Mouse (Mus musculus) 3T3-L1 (cell line): ENCODE results near the gene Cab39l.

Experiments
- DNase-seq: peaks from one replicate; pipeline ENCODE4 v3.0.0-alpha.2; 2015; ENCODE audit warnings: low read depth, low spot score

The Cab39l gene

GRCm38 (mm10) chr14:59504831-59505230, 64.1 kb downstream of the Cab39l start:
- no peak for DNase-seq

DNA sequence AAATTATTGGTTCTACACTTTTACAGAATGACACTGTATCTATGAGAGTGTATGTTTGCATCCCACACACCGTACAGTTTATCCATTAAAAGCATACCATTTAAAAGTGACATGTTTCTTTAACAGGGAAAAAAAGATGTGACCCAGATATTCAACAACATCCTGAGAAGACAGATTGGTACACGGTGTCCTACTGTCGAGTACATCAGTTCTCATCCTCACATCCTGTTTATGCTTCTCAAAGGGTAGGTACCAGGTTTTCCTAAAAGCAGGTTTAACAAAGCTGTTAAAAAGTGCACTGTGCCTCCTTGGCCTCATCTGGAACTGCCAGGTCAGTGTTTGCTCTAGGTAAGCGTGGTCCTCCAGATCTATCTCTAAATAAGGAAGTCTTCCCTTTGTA, 65.4 kb downstream of the Cab39l start:
- DNase-seq, result no peak

GRCm38 (mm10) chr14:59513922-59514444, 73.2 kb downstream of the Cab39l start:
- DNase-seq, result peak; percentile 5

GRCm38 (mm10) chr14:59525843-59526242, 85.1 kb downstream of the Cab39l start:
- no peak for DNase-seq

- no peak for DNase-seq
These were observed 90.0 kb downstream of the Cab39l start for GRCm38 (mm10) chr14:59530801-59531200.

DNA sequence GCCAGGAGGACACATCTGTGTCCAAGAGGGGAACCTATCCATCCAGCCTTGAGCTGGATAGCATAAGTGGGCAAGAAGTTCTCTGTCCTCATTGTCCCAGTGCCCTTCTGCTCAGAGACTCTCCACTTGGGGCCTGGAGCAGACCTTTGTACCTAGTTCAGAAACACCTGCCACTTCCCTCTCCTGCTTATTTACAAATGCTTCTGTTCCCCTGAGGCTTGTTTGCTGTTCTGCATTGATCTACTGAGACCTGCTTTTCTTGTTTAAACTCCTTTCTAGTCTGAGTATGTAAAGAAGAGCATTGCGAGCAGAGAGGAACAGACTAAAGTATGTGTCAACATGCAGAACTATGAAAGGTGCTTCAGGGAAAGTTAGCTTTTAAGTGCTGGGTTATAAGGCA, 92.2 kb downstream of the Cab39l start:
- no peak for DNase-seq

DNA sequence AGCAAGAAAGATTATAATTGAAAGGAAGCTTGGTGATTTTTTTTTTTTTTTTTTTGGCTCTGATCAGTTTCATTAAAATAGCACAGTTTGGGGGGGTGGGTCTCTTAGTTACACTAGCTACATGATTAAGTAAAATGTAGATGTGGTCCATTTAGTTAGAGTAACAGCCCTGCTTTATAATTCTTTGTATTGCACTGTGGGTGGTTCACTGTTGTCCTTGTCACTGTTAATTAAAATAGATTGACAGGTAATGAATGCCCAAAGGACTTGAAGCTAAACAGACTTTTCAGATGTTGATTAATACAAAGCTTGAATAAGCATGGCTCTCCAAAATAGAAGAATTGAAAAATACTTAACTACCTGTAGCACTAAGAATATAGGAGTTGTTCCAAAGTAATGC, 93.1 kb downstream of the Cab39l start:
- DNase-seq, result no peak

DNA sequence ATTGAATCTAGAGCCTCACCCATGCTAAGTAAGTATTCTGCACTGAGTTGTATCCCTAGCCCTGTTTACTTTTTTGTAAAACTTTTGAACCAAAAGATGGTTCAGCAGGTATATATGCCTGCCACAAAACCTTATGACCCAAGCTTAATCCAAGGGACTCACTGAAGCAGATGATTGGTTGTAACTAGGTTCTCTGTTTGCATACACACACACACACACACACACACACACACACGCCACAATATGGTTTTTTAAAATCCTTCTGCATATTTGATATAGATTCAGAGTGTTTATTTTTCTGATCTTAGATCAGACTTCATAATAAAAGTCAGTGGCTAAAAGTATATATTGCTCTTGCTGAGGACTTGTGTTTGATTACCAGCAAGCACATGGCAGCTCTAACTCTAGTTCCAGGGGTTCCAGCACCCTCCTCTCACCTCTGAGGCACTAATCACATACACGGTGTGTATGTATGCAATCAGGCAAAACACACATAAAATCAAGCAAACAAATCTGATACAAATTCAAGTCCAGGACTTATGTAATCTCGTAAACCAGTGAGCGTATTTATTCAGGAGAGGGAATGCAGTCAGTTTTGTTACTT, 97.2 kb downstream of the Cab39l start:
- no peak for DNase-seq

GRCm38 (mm10) chr14:59540230-59540629, 99.5 kb downstream of the Cab39l start:
- DNase-seq, result no peak

- no peak for DNase-seq
These were observed 100.0 kb downstream of the Cab39l start for GRCm38 (mm10) chr14:59540761-59541160.

- DNase-seq, result no peak
These were observed 102.5 kb downstream of the Cab39l start for GRCm38 (mm10) chr14:59543158-59543826.

DNA sequence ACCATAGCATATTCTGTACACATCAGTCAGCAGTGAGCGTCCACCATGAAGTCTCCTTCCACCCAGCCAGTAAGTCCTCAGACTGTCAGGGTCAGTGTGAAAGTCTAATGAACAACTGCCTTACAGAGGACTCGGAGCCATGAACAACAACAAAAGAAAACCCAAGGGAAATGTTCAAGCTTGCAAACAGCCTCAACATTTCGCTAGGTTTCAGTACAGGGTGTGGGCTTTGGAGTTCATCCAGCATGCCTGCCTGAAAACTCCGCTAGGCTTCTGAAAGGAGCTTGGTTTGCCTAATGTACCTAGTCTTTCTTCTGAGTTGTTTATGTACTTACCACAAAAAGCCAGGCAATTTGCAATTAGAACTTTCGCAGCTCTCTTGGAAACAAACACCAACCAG, 103.2 kb downstream of the Cab39l start:
- no peak for DNase-seq

- DNase-seq, result no peak
These were observed 105.5 kb downstream of the Cab39l start for GRCm38 (mm10) chr14:59546162-59546880.

DNA sequence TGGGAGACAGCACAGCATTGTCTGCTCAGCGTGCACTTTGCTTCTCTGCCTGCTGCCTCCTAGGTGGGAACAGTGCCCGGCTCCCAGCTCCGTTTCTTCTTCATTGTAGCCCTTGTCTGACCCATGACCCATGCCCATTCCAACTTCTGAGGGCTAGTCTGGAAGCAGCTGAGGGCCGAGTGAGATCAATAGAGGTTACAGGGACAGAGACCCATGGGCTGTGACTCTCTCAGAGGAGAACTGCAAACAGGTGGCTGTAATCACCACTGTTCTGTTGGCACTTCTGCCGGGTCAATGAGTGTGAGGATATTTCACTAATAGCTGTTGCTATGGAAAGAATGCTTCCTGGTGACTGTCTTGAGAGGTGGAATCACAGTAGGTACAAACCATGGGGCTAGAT, 106.8 kb downstream of the Cab39l start:
- no peak for DNase-seq

GRCm38 (mm10) chr14:59548532-59548931, 107.8 kb downstream of the Cab39l start:
- no peak for DNase-seq

DNA sequence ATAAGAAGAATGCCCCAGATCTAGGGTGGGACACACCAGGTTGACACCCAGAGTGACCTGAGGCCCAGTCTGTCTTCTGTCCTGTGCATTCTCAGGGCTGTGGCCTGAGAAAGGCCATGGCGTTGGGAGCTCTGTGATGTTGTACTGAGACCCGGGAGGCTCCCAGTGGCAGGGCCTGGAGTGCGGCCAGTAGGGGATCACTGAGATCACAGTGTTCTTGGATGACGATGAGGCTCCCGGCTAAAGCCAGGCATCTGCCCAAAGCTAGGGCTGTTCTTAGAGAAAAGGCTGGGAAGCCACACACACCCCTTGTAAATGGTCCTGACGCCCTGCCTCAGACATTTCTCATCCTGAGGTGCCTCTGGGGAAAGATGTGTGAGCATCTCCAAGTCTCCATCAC, 108.3 kb downstream of the Cab39l start:
- no peak for DNase-seq

DNA sequence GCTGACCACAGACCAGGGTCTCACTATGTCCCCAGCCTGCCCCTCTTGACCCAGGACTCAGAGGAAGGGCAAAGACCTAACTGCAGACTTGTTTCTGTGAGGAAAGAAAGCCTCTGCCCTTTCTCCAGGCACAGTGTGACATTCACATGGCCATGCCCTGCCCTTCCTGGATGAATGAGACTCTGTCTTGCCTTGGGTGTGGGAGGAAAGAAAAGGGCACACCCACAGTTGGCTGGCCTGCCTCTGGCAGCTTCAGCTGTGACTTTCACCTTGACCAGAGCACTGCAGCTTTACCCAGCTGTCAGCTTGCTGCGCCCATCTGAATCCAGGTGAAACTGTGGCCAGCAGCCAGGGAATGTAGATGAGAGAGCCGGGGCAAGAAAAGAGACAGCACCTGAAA, 110.1 kb downstream of the Cab39l start:
- peak; percentile 23 for DNase-seq

DNA sequence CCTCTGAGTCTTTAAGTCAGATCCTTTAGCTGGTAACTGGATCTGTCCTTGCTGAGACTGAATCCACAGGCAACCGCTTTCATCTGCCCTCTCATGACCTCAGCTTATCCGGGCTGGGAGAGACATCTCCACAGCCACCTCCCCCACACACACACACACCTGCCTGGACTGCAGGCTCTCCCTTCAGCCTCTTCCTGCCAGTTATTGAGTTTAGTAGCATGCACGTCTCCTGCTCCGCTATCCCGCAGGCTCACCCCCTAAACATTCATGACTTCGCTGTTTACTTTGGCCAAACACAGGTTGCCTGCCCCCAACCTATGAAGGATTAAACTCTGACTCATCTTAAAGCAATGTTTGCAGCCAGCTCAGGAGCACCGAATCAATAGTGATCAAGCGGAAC, 111.2 kb downstream of the Cab39l start:
- DNase-seq, result peak; percentile 18

GRCm38 (mm10) chr14:59554025-59554424, 113.3 kb downstream of the Cab39l start:
- peak; percentile 40 for DNase-seq

GRCm38 (mm10) chr14:59555018-59555417, 114.2 kb downstream of the Cab39l start:
- no peak for DNase-seq

GRCm38 (mm10) chr14:59555928-59556531, 115.3 kb downstream of the Cab39l start:
- DNase-seq, result peak; percentile 86

DNA sequence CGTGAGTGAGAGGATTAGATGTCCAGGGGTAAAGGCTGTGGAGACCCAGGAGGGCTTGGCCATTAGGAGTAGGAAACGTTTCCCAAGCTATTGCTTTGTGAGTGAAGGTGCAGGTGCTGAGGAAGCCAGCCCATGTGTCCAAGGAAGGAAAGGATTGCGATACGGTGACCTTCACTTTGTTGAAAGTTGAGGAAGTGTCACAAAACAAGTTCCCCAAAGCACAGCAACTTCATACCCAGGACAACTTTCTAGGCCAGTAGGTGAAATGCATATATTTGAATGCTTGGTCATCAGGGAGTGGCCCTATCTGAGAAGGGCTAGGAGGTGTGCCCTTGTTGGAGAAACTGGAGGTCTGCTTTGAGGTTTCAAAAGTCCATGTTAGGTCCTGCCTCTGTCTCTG, 116.3 kb downstream of the Cab39l start:
- no peak for DNase-seq
